Mouse (Mus musculus): ENCODE results near the gene Smad9. TPM values are rescaled to one million over a fixed set of nuclear protein-coding genes. Genes with fewer than 3 reads are reported as not detected.

The Smad9 gene
- polyA plus RNA-seq, 1 experiment from 2014 or later, result 1.7 TPM

GRCm38 (mm10) chr3:54723741-54724500, 31.5 kb upstream of the Smad9 start:
- Histone ChIP-seq H3K4me1 (ENCODE audit: insufficient read depth, low read depth, low read length) (no peaks in the 10 kb centered on the region), H3K4me3 (ENCODE audit: low read depth, low read length) (no peak overlapping the region), H3K27ac (ENCODE audit: low read length) (0 out of 2 replicates have a peak overlapping the region, but pooled peaks have one; percentile 20), H3K36me3 (ENCODE audit: insufficient read depth, low read length) (peaks cover 33% of the 10 kb centered on the region), H3K27me3 (replicated peaks; ENCODE audit: insufficient read depth, low read length) (no peaks in the 10 kb centered on the region), H3K4me2 (replicated peaks; ENCODE audit: low read depth, low read length) (no peak overlapping the region), H3K9ac (replicated peaks; ENCODE audit: low read depth) (no peak overlapping the region), H3K9me3 (ENCODE audit: low read length) (no peaks in the 10 kb centered on the region)
- peak; percentile 11; the same call in 1 of the 2 replicates for TF ChIP-seq CTCF (IDR thresholded peaks at IDR 0.05)
- no peak for TF ChIP-seq EP300 (IDR thresholded peaks at IDR 0.05)
- DNase-seq (ENCODE audit: low spot score) (no peak), ATAC-seq (peak; percentile 11; the same call in 1 of the 2 replicates)
- 82% methylated on average over 10 of the region's 10 CpGs for WGBS

- WGBS, result 72% methylated on average over 2 of the region's 2 CpGs
- no peak for DNase-seq (ENCODE audit: low spot score)
- no peaks in the 10 kb centered on the region for H3K4me1 ChIP-seq (ENCODE audit: insufficient read depth, low read depth, low read length)
- H3K4me2 ChIP-seq (replicated peaks; ENCODE audit: low read depth, low read length), result no peak overlapping the region
- peaks cover 44% of the 10 kb centered on the region for H3K36me3 ChIP-seq (ENCODE audit: insufficient read depth, low read length)
- no peak overlapping the region for H3K9ac ChIP-seq (replicated peaks; ENCODE audit: low read depth)
- no peaks in the 10 kb centered on the region for H3K9me3 ChIP-seq (ENCODE audit: low read length)
- H3K27ac ChIP-seq (ENCODE audit: low read length), result no peak overlapping the region
- H3K27me3 ChIP-seq (replicated peaks; ENCODE audit: insufficient read depth, low read length), result no peaks in the 10 kb centered on the region
- no peak for ATAC-seq
- H3K4me3 ChIP-seq (ENCODE audit: low read depth, low read length), result no peak overlapping the region
- no peak for TF ChIP-seq EP300 (IDR thresholded peaks at IDR 0.05)
These were observed 30.0 kb upstream of the Smad9 start for GRCm38 (mm10) chr3:54725344-54725743.

GRCm38 (mm10) chr3:54727588-54727987, 27.8 kb upstream of the Smad9 start:
- Histone ChIP-seq H3K27me3 (replicated peaks; ENCODE audit: insufficient read depth, low read length) (no peaks in the 10 kb centered on the region), H3K4me1 (ENCODE audit: insufficient read depth, low read depth, low read length) (no peaks in the 10 kb centered on the region), H3K9ac (replicated peaks; ENCODE audit: low read depth) (no peak overlapping the region), H3K4me3 (ENCODE audit: low read depth, low read length) (no peak overlapping the region), H3K9me3 (ENCODE audit: low read length) (no peaks in the 10 kb centered on the region), H3K36me3 (ENCODE audit: insufficient read depth, low read length) (peaks cover 32% of the 10 kb centered on the region), H3K4me2 (replicated peaks; ENCODE audit: low read depth, low read length) (no peak overlapping the region), H3K27ac (ENCODE audit: low read length) (no peak overlapping the region)
- WGBS, result 96% methylated on average over 2 of the region's 2 CpGs
- no peak for TF ChIP-seq EP300 (IDR thresholded peaks at IDR 0.05)
- DNase-seq (ENCODE audit: low spot score), result no peak
- no peak for ATAC-seq

- Histone ChIP-seq H3K9me3 (ENCODE audit: low read length) (no peaks in the 10 kb centered on the region), H3K4me3 (ENCODE audit: low read depth, low read length) (no peak overlapping the region), H3K4me2 (replicated peaks; ENCODE audit: low read depth, low read length) (no peak overlapping the region), H3K4me1 (ENCODE audit: insufficient read depth, low read depth, low read length) (no peaks in the 10 kb centered on the region), H3K36me3 (ENCODE audit: insufficient read depth, low read length) (peaks cover 32% of the 10 kb centered on the region), H3K27ac (ENCODE audit: low read length) (no peak overlapping the region), H3K9ac (replicated peaks; ENCODE audit: low read depth) (no peak overlapping the region), H3K27me3 (replicated peaks; ENCODE audit: insufficient read depth, low read length) (no peaks in the 10 kb centered on the region)
- 89% methylated on average over 6 of the region's 6 CpGs for WGBS
- DNase-seq (ENCODE audit: low spot score), result no peak
- no peak for TF ChIP-seq CTCF (IDR thresholded peaks at IDR 0.05)
- TF ChIP-seq EP300 (IDR thresholded peaks at IDR 0.05), result no peak
- ATAC-seq, result no peak
These were observed 27.3 kb upstream of the Smad9 start for GRCm38 (mm10) chr3:54728100-54728499.

- Histone ChIP-seq H3K9me3 (ENCODE audit: low read length) (no peaks in the 10 kb centered on the region), H3K27me3 (replicated peaks; ENCODE audit: insufficient read depth, low read length) (no peaks in the 10 kb centered on the region), H3K36me3 (ENCODE audit: insufficient read depth, low read length) (peaks cover 29% of the 10 kb centered on the region), H3K27ac (ENCODE audit: low read length) (no peak overlapping the region), H3K4me2 (replicated peaks; ENCODE audit: low read depth, low read length) (no peak overlapping the region), H3K4me3 (ENCODE audit: low read depth, low read length) (no peak overlapping the region), H3K9ac (replicated peaks; ENCODE audit: low read depth) (no peak overlapping the region), H3K4me1 (ENCODE audit: insufficient read depth, low read depth, low read length) (peaks cover 4% of the 10 kb centered on the region)
- TF ChIP-seq CTCF (IDR thresholded peaks at IDR 0.05) (no peak), EP300 (IDR thresholded peaks at IDR 0.05) (peak; percentile 59)
- no peak for ATAC-seq
- 67% methylated on average over 8 of the region's 8 CpGs for WGBS
- peak; percentile 58 for DNase-seq (ENCODE audit: low spot score)
These were observed 23.7 kb upstream of the Smad9 start for GRCm38 (mm10) chr3:54731626-54732150.

- no peaks in the 10 kb centered on the region for H3K9me3 ChIP-seq (ENCODE audit: low read length)
- no peak for ATAC-seq
- 81% methylated on average over 4 of the region's 4 CpGs for WGBS
These were observed 23.0 kb upstream of the Smad9 start for GRCm38 (mm10) chr3:54732371-54732770.

More at GRCm38 (mm10) chr3:54732371-54732770, 23.0 kb upstream of the Smad9 start:
- Histone ChIP-seq H3K27ac (ENCODE audit: low read length) (no peak overlapping the region), H3K4me1 (ENCODE audit: insufficient read depth, low read depth, low read length) (peaks cover 4% of the 10 kb centered on the region), H3K4me2 (replicated peaks; ENCODE audit: low read depth, low read length) (no peak overlapping the region), H3K36me3 (ENCODE audit: insufficient read depth, low read length) (peaks cover 27% of the 10 kb centered on the region), H3K27me3 (replicated peaks; ENCODE audit: insufficient read depth, low read length) (no peaks in the 10 kb centered on the region), H3K9ac (replicated peaks; ENCODE audit: low read depth) (no peak overlapping the region), H3K4me3 (ENCODE audit: low read depth, low read length) (no peak overlapping the region)
- no peak for DNase-seq (ENCODE audit: low spot score)
- TF ChIP-seq CTCF (IDR thresholded peaks at IDR 0.05), result no peak
- no peak for TF ChIP-seq EP300 (IDR thresholded peaks at IDR 0.05)
